Mouse (Mus musculus) ES-E14 (cell line): ENCODE measurements around the gene St8sia6. TPM values are rescaled to one million over a fixed set of nuclear protein-coding genes. Genes with fewer than 3 reads are reported as not detected.

Experiments
- DNase-seq: peaks from one replicate; pipeline ENCODE4 v3.0.0-alpha.2; 2013; ENCODE audit warnings: low read depth, low spot score
- H3K27ac ChIP-seq: 2 replicates; pipeline ENCODE4 v1.5.1; 2012; ENCODE audit warnings: low read depth, mild to moderate bottlenecking, low read length, moderate library complexity, mixed read lengths; ENCODE audit not compliant: poor library complexity, insufficient read depth, severe bottlenecking
- H3K36me3 ChIP-seq: 2 replicates; pipeline ENCODE4 v1.6.1; 2012; ENCODE audit warnings: mild to moderate bottlenecking, low read length, moderate library complexity, mixed read lengths; ENCODE audit not compliant: control insufficient read depth, poor library complexity, insufficient read depth, severe bottlenecking
- H3K4me1 ChIP-seq, 2 experiments: fragments of 150-350 bp in 1 of 2; sonication (generic) in 1 of 2; 2 replicates each; pipeline ENCODE4 v1.6.1; 2012; ENCODE audit warnings: low read length in 2 of 2, mild to moderate bottlenecking in 1 of 2, mixed read lengths in 1 of 2; ENCODE audit not compliant: control insufficient read depth in 2 of 2, insufficient read depth in 2 of 2, poor library complexity in 1 of 2
- H3K4me3 ChIP-seq, 2 experiments: fragments of 150-350 bp in 1 of 2; sonication (generic) in 1 of 2; 2 replicates each; pipeline ENCODE4 v1.5.1; 2012; ENCODE audit warnings: low read length in 2 of 2, low read depth in 1 of 2, mild to moderate bottlenecking in 1 of 2, mixed read lengths in 1 of 2; ENCODE audit not compliant: insufficient read depth in 1 of 2, poor library complexity in 1 of 2, severe bottlenecking in 1 of 2
- H3K9ac ChIP-seq: 2 replicates; pipeline ENCODE4 v1.6.1; 2012; ENCODE audit warnings: low read depth, mild to moderate bottlenecking, low read length, mixed read lengths; ENCODE audit not compliant: poor library complexity, insufficient read depth, severe bottlenecking
- H3K9me3 ChIP-seq: fragments of 150-350 bp; sonication (generic); 2 replicates; pipeline ENCODE4 v1.6.1; 2012; ENCODE audit warnings: low read depth, mild to moderate bottlenecking, low read length; ENCODE audit not compliant: control insufficient read depth, insufficient read depth
- CHD2 ChIP-seq: IDR thresholded peaks from 2 replicates; pipeline ENCODE4 v1.6.1; 2014; ENCODE audit warnings: mild to moderate bottlenecking, low read depth, low read length, inconsistent platforms
- HCFC1 ChIP-seq: IDR thresholded peaks from 2 replicates; pipeline ENCODE4 v1.6.1; 2012; ENCODE audit warnings: low read length, inconsistent platforms, borderline replicate concordance; ENCODE audit not compliant: insufficient read depth
- MAFK ChIP-seq: IDR thresholded peaks from 2 replicates; pipeline ENCODE4 v1.6.1; 2014; ENCODE audit warnings: mild to moderate bottlenecking, low read depth, low read length, inconsistent platforms; ENCODE audit not compliant: insufficient read depth
- ZC3H11A ChIP-seq: IDR thresholded peaks from 2 replicates; pipeline ENCODE4 v1.6.1; 2012; ENCODE audit warnings: low read depth, mild to moderate bottlenecking, inconsistent platforms, low read length, borderline replicate concordance
- ZNF384 ChIP-seq: IDR thresholded peaks from 2 replicates; pipeline ENCODE4 v1.6.1; 2012; ENCODE audit warnings: low read depth, low read length, inconsistent platforms
- in situ Hi-C, 2 experiments: fragments of 600-800 bp; cut with MboI; formaldehyde crosslinking; loops; one replicate each; pipeline ENCODE4 v1.15.1; 2025; ENCODE audit warnings: low sequenced_read_pairs in 2 of 2, inconsistent platforms in 1 of 2; ENCODE audit not compliant: unreplicated experiment in 2 of 2
- total RNA-seq: library from RNA; depleted of rRNA; stranded (reverse); fragments of 300-350 nt; gene quantifications from 2 replicates; pipeline ENCODE4 v1.2.3, GENCODE M21; 2012

Gene St8sia6
- total RNA-seq, 1 experiment = 2.1 TPM

GRCm38 (mm10) chr2:13760366-13760765 lies 33.5 kb downstream of the St8sia6 start:
- TF ChIP-seq ZC3H11A = no peak
- no peak for TF ChIP-seq ZNF384
- no peak for TF ChIP-seq MAFK
- TF ChIP-seq HCFC1 = no peak
- no peak for TF ChIP-seq CHD2
- no peaks in the 10 kb centered on the region for H3K4me1 ChIP-seq
- no peak overlapping the region for H3K9ac ChIP-seq

GRCm38 (mm10) chr2:13757412-13757811 lies 36.5 kb downstream of the St8sia6 start:
- no peak overlapping the region for H3K27ac ChIP-seq
- H3K9me3 ChIP-seq = no peaks in the 10 kb centered on the region
- no peak overlapping the region for H3K9ac ChIP-seq
- no peaks in the 10 kb centered on the region for H3K36me3 ChIP-seq
- no peak overlapping the region for H3K4me3 ChIP-seq
- no peak for DNase-seq
- in situ Hi-C loops = no loop called here
- TF ChIP-seq ZNF384 (no peak), CHD2 (no peak), ZC3H11A (no peak), HCFC1 (no peak), MAFK (no peak)
- no peaks in the 10 kb centered on the region for H3K4me1 ChIP-seq

More at GRCm38 (mm10) chr2:13760366-13760765, 33.5 kb downstream of the St8sia6 start:
- Histone ChIP-seq H3K36me3 (no peaks in the 10 kb centered on the region), H3K27ac (no peak overlapping the region), H3K9me3 (no peaks in the 10 kb centered on the region), H3K4me3 (no peak overlapping the region)
- in situ Hi-C loops = no loop called here
- no peak for DNase-seq

- Histone ChIP-seq H3K4me1 (no peaks in the 10 kb centered on the region), H3K36me3 (no peaks in the 10 kb centered on the region), H3K9me3 (no peaks in the 10 kb centered on the region), H3K4me3 (no peak overlapping the region), H3K27ac (no peak overlapping the region), H3K9ac (no peak overlapping the region)
- no peak for DNase-seq
- in situ Hi-C loops = no loop called here
- TF ChIP-seq CHD2 (no peak), ZC3H11A (no peak), HCFC1 (no peak), ZNF384 (no peak), MAFK (no peak)
Observed at GRCm38 (mm10) chr2:13755733-13756132, 38.1 kb downstream of the St8sia6 start.

- no peak for DNase-seq
- Histone ChIP-seq H3K9me3 (no peaks in the 10 kb centered on the region), H3K27ac (no peak overlapping the region), H3K4me1 (no peaks in the 10 kb centered on the region), H3K36me3 (no peaks in the 10 kb centered on the region), H3K9ac (no peak overlapping the region), H3K4me3 (no peak overlapping the region)
- in situ Hi-C loops = no loop called here
- TF ChIP-seq MAFK (no peak), CHD2 (no peak)
Observed at GRCm38 (mm10) chr2:13751691-13752090, 42.2 kb downstream of the St8sia6 start.

- no peaks in the 10 kb centered on the region for H3K9me3 ChIP-seq
- in situ Hi-C loops = no loop called here
- no peaks in the 10 kb centered on the region for H3K4me1 ChIP-seq
- no peak overlapping the region for H3K9ac ChIP-seq
- TF ChIP-seq ZC3H11A = no peak
- no peak overlapping the region for H3K4me3 ChIP-seq
- H3K36me3 ChIP-seq = no peaks in the 10 kb centered on the region
- DNase-seq = no peak
- H3K27ac ChIP-seq = no peak overlapping the region
Observed at GRCm38 (mm10) chr2:13750777-13751176, 43.1 kb downstream of the St8sia6 start.
